Mouse (Mus musculus) kidney, embryonic 14.5 days (tissue): ENCODE results near the gene Sft2d2. TPM values are rescaled to one million over a fixed set of nuclear protein-coding genes. Genes with fewer than 3 reads are reported as not detected.

Experiments
- ATAC-seq: fragments of 200-750 bp; cut with Nextera tagmentation; 2 replicates; pipeline ENCODE4 v1.8.0; 2017; ENCODE audit warnings: moderate number of reproducible peaks, mild to moderate bottlenecking, moderate TSS enrichment, moderate library complexity; ENCODE audit not compliant: low FRiP score, low TSS enrichment
- H3K27ac ChIP-seq: fragments of 300-500 bp; sonication (generic); 2 replicates; pipeline ENCODE4 v1.5.1; 2014; ENCODE audit warnings: low read depth, mild to moderate bottlenecking, low read length, moderate library complexity, mixed read lengths
- H3K27me3 ChIP-seq: fragments of 300-500 bp; sonication (generic); 2 replicates; pipeline ENCODE4 v1.6.1; 2014; ENCODE audit warnings: mild to moderate bottlenecking, low read length; ENCODE audit not compliant: control insufficient read depth, insufficient read depth
- H3K36me3 ChIP-seq: fragments of 300-500 bp; sonication (generic); 2 replicates; pipeline ENCODE4 v1.6.1; 2014; ENCODE audit warnings: low read length, mixed read lengths; ENCODE audit not compliant: control insufficient read depth, insufficient read depth
- H3K4me1 ChIP-seq: fragments of 300-500 bp; sonication (generic); 2 replicates; pipeline ENCODE4 v1.6.1; 2014; ENCODE audit warnings: low read length, mixed read lengths; ENCODE audit not compliant: control insufficient read depth, insufficient read depth
- H3K4me2 ChIP-seq: fragments of 300-500 bp; sonication (generic); replicated peaks from 2 replicates; pipeline ENCODE4 v1.6.1; 2014; ENCODE audit warnings: low read depth, mild to moderate bottlenecking, low read length
- H3K4me3 ChIP-seq: fragments of 300-500 bp; sonication (generic); 2 replicates; pipeline ENCODE4 v1.5.1; 2014; ENCODE audit warnings: mild to moderate bottlenecking, low read length
- H3K9ac ChIP-seq: fragments of 300-500 bp; sonication (generic); 2 replicates; pipeline ENCODE4 v1.6.1; 2014; ENCODE audit warnings: low read depth, mild to moderate bottlenecking, low read length, moderate library complexity
- H3K9me3 ChIP-seq: fragments of 300-500 bp; sonication (generic); 2 replicates; pipeline ENCODE4 v1.6.1; 2016; ENCODE audit warnings: low read length; ENCODE audit not compliant: control insufficient read depth
- WGBS: fragments of 180-500 bp; shearing (Covaris S2); extraction: QIAGEN DNeasy Blood & Tissue Kit; methylation state at CpG from one replicate; pipeline ENCODE4 v1.1.7; 2014; 5-methylcytosine and 5-hydroxymethylcytosine counted together
- polyA plus RNA-seq: library from polyadenylated mRNA; unstranded; fragments of >200 nt; fragmentation: Nextera tagmentation; extraction: Ambion mirVana; gene quantifications from 2 replicates; pipeline ENCODE4 v1.2.1, GENCODE M21; 2014

The Sft2d2 gene
- polyA plus RNA-seq, 1 experiment from 2014 or later = 28.7 TPM

- H3K4me1 ChIP-seq = 0 out of 2 replicates have a peak, but pooled peaks cover 3% of the 10 kb centered on the region
- WGBS = 3% methylated on average over 2 of the region's 2 CpGs
- no peak overlapping the region for H3K4me3 ChIP-seq
- H3K9me3 ChIP-seq = no peaks in the 10 kb centered on the region
- no peak overlapping the region for H3K4me2 ChIP-seq
- H3K36me3 ChIP-seq = no peaks in the 10 kb centered on the region
- no peak overlapping the region; the same call in 1 of the 2 replicates for H3K27ac ChIP-seq
- H3K9ac ChIP-seq = no peak overlapping the region
- no peaks in the 10 kb centered on the region for H3K27me3 ChIP-seq
- ATAC-seq = peak; percentile 65; the same call in 1 of the 2 replicates
These were observed 11.4 kb upstream of the Sft2d2 start for GRCm38 (mm10) chr1:165205591-165205990.

DNA sequence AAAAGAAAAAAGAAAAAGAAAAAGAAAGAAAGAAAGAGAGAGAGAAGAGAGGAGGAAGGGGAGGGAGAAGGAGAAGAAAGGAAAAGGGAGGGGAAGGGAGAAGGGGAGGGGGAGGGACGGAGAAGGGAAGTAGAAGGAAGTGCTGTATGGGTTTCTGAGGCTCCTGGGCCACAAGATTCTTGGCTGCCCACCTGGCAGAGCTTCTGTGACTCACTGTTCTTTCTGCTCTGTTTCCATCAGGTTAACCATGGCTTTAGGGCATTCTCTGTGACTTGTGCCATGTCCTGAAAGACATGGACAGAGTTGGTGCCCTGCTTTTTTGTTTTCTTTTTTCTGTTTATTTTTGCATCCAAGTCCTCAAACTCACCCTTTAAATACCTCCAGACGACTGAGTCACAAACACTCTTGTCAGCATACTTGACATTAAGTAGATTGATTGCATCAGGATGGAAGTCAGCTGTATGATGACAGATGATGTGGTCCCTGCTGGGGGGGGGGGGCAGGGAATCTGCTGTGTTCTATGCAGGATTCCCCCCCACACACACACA, 9.3 kb upstream of the Sft2d2 start:
- ATAC-seq = no peak
- H3K4me1 ChIP-seq = 0 out of 2 replicates have a peak, but pooled peaks cover 3% of the 10 kb centered on the region
- H3K4me3 ChIP-seq = no peak overlapping the region
- H3K27me3 ChIP-seq = no peaks in the 10 kb centered on the region
- H3K9ac ChIP-seq = no peak overlapping the region
- H3K4me2 ChIP-seq = no peak overlapping the region
- WGBS = 34% methylated on average over 2 of the region's 2 CpGs
- H3K27ac ChIP-seq = no peak overlapping the region
- no peaks in the 10 kb centered on the region for H3K9me3 ChIP-seq
- H3K36me3 ChIP-seq = no peaks in the 10 kb centered on the region

GRCm38 (mm10) chr1:165201445-165202012, 7.3 kb upstream of the Sft2d2 start:
- Histone ChIP-seq H3K27me3 (no peaks in the 10 kb centered on the region), H3K9me3 (no peaks in the 10 kb centered on the region), H3K4me3 (no peak overlapping the region), H3K27ac (no peak overlapping the region), H3K36me3 (no peaks in the 10 kb centered on the region), H3K4me2 (no peak overlapping the region), H3K9ac (no peak overlapping the region), H3K4me1 (0 out of 2 replicates have a peak, but pooled peaks cover 3% of the 10 kb centered on the region)
- no peak for ATAC-seq
- WGBS = 79% methylated on average over 4 of the region's 4 CpGs

GRCm38 (mm10) chr1:165200748-165201147, 6.5 kb upstream of the Sft2d2 start:
- H3K4me2 ChIP-seq = no peak overlapping the region
- ATAC-seq = no peak
- H3K36me3 ChIP-seq = no peaks in the 10 kb centered on the region
- H3K9me3 ChIP-seq = no peaks in the 10 kb centered on the region
- H3K27me3 ChIP-seq = no peaks in the 10 kb centered on the region
- WGBS = 75% methylated on average over 8 of the region's 8 CpGs
- H3K9ac ChIP-seq = no peak overlapping the region
- no peaks in the 10 kb centered on the region for H3K4me1 ChIP-seq
- H3K4me3 ChIP-seq = no peak overlapping the region
- no peak overlapping the region for H3K27ac ChIP-seq

DNA sequence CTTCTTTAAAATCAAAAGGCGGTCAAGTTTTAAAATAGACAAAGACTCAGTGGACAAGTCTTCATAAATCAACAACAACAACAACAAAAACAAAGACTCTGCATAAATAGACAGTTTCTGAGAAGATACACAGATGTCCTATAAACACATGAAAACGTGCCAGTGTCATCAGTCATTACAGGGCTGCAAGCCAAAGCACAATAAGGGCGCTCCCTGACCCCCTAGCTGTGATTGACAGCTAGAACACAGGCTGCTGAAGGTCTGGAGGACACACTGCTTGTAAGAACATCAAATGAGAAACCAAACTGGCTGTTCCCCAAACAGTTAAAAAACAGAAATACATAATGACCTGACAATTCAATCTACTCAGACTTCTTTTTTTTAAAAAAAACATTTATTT, 5.4 kb upstream of the Sft2d2 start:
- Histone ChIP-seq H3K27ac (no peak overlapping the region), H3K27me3 (no peaks in the 10 kb centered on the region), H3K9ac (no peak overlapping the region), H3K36me3 (no peaks in the 10 kb centered on the region), H3K4me1 (no peaks in the 10 kb centered on the region), H3K4me3 (no peak overlapping the region), H3K9me3 (no peaks in the 10 kb centered on the region), H3K4me2 (no peak overlapping the region)
- WGBS = 73% methylated on average over 3 of the region's 3 CpGs
- no peak for ATAC-seq

GRCm38 (mm10) chr1:165198951-165199350, 4.7 kb upstream of the Sft2d2 start:
- H3K4me1 ChIP-seq = no peaks in the 10 kb centered on the region
- 66% methylated on average over 1 of the region's 1 CpGs for WGBS
- no peak overlapping the region for H3K27ac ChIP-seq
- no peak overlapping the region for H3K9ac ChIP-seq
- ATAC-seq = no peak
- no peaks in the 10 kb centered on the region for H3K9me3 ChIP-seq
- no peaks in the 10 kb centered on the region for H3K27me3 ChIP-seq
- no peak overlapping the region for H3K4me2 ChIP-seq
- H3K36me3 ChIP-seq = no peaks in the 10 kb centered on the region
- H3K4me3 ChIP-seq = no peak overlapping the region

- Histone ChIP-seq H3K4me2 (no peak overlapping the region), H3K27ac (no peak overlapping the region), H3K9me3 (no peaks in the 10 kb centered on the region), H3K4me1 (no peaks in the 10 kb centered on the region), H3K27me3 (no peaks in the 10 kb centered on the region), H3K9ac (no peak overlapping the region), H3K36me3 (no peaks in the 10 kb centered on the region), H3K4me3 (no peak overlapping the region)
- ATAC-seq = no peak
- WGBS = 61% methylated on average over 3 of the region's 3 CpGs
These were observed 3.6 kb upstream of the Sft2d2 start for GRCm38 (mm10) chr1:165197875-165198274.

GRCm38 (mm10) chr1:165195396-165195960, 1.2 kb upstream of the Sft2d2 start:
- WGBS = 75% methylated on average over 3 of the region's 3 CpGs
- H3K4me1 ChIP-seq = 0 out of 2 replicates have a peak, but pooled peaks cover 5% of the 10 kb centered on the region

GRCm38 (mm10) chr1:165194662-165195013, 400 bp upstream of the Sft2d2 start:
- peak; percentile 9; the same call in 1 of the 2 replicates for ATAC-seq
- Histone ChIP-seq H3K4me1 (0 out of 2 replicates have a peak, but pooled peaks cover 5% of the 10 kb centered on the region), H3K4me3 (peak overlapping the region; percentile 79), H3K9me3 (no peaks in the 10 kb centered on the region), H3K27me3 (no peaks in the 10 kb centered on the region), H3K27ac (peak overlapping the region; percentile 77; the same call in 1 of the 2 replicates), H3K9ac (peak overlapping the region; percentile 74; the same call in 1 of the 2 replicates), H3K36me3 (no peaks in the 10 kb centered on the region), H3K4me2 (peak overlapping the region; percentile 78)
- 15% methylated on average over 5 of the region's 5 CpGs for WGBS

More at GRCm38 (mm10) chr1:165195396-165195960, 1.2 kb upstream of the Sft2d2 start:
- no peak for ATAC-seq
- Histone ChIP-seq H3K27me3 (no peaks in the 10 kb centered on the region), H3K4me2 (no peak overlapping the region), H3K9me3 (no peaks in the 10 kb centered on the region), H3K27ac (no peak overlapping the region; the same call in 1 of the 2 replicates), H3K4me3 (no peak overlapping the region), H3K36me3 (no peaks in the 10 kb centered on the region), H3K9ac (no peak overlapping the region)
